Mouse (Mus musculus) limb, embryonic 10.5 days (tissue): ENCODE measurements around the gene Selplg. TPM values are rescaled to one million over a fixed set of nuclear protein-coding genes. Genes with fewer than 3 reads are reported as not detected.
"Not testable (repeated sequence)": the region's sequence is repeated elsewhere in the genome, so short reads cannot be mapped to it uniquely, and the experiment has no call there.

ENCODE experiments used
- DNase-seq: peaks from one replicate; pipeline ENCODE4 v3.0.0-alpha.2; 2017; ENCODE audit warnings: low spot score
- H3K27ac ChIP-seq: fragments of 300-500 bp; sonication (generic); 2 replicates; pipeline ENCODE4 v1.5.1; 2016; ENCODE audit warnings: mild to moderate bottlenecking
- H3K27me3 ChIP-seq: fragments of 300-500 bp; sonication (generic); 2 replicates; pipeline ENCODE4 v1.6.1; 2016; ENCODE audit warnings: low read depth, mild to moderate bottlenecking; ENCODE audit not compliant: poor library complexity, severe bottlenecking
- H3K36me3 ChIP-seq: fragments of 300-500 bp; sonication (generic); 2 replicates; pipeline ENCODE4 v1.6.1; 2016; ENCODE audit warnings: mild to moderate bottlenecking, moderate library complexity
- H3K4me1 ChIP-seq: fragments of 300-500 bp; sonication (generic); 2 replicates; pipeline ENCODE4 v1.6.1; 2016
- H3K4me3 ChIP-seq: fragments of 300-500 bp; sonication (generic); 2 replicates; pipeline ENCODE4 v1.5.1; 2016; ENCODE audit warnings: mild to moderate bottlenecking, moderate library complexity
- H3K9me3 ChIP-seq: fragments of 300-500 bp; sonication (generic); replicated peaks from 2 replicates; pipeline ENCODE4 v1.6.1; 2016; ENCODE audit warnings: mild to moderate bottlenecking
- WGBS: fragments of 180-500 bp; shearing (Covaris S2); methylation state at CpG from one replicate; pipeline ENCODE4 v1.1.7; 2016; 5-methylcytosine and 5-hydroxymethylcytosine counted together
- polyA plus RNA-seq: library from polyadenylated mRNA; unstranded; fragments of >200 nt; fragmentation: Nextera tagmentation; extraction: Ambion mirVana; gene quantifications from 2 replicates; pipeline ENCODE4 v1.2.1, GENCODE M21; 2016

Selplg gene
- polyA plus RNA-seq, 1 experiment from 2014 or later, result 0.80 TPM

GRCm38 (mm10) chr5:113812638-113813037 is 19.8 kb downstream of the Selplg start:
- H3K27me3 ChIP-seq, result peaks cover 12% of the 10 kb centered on the region; the same call in 1 of the 2 replicates
- no peak overlapping the region for H3K4me3 ChIP-seq
- no peaks in the 10 kb centered on the region for H3K36me3 ChIP-seq
- 89% methylated on average over 2 of the region's 2 CpGs for WGBS
- H3K27ac ChIP-seq, result no peak overlapping the region
- no peak for DNase-seq
- H3K4me1 ChIP-seq, result peaks cover 34% of the 10 kb centered on the region
- no peaks in the 10 kb centered on the region for H3K9me3 ChIP-seq

- not testable (repeated sequence) for H3K27ac ChIP-seq, H3K9me3 ChIP-seq, H3K4me3 ChIP-seq, DNase-seq, H3K36me3 ChIP-seq
- WGBS, result 23% methylated on average over 11 of the region's 12 CpGs
- H3K4me1 ChIP-seq, result peaks cover 41% of the 10 kb centered on the region
- H3K27me3 ChIP-seq, result peaks cover 12% of the 10 kb centered on the region; the same call in 1 of the 2 replicates
These were observed 20.5 kb downstream of the Selplg start for GRCm38 (mm10) chr5:113811824-113812420.

- peaks cover 53% of the 10 kb centered on the region for H3K4me1 ChIP-seq
- WGBS, result 93% methylated on average over 4 of the region's 4 CpGs
- no peak overlapping the region for H3K4me3 ChIP-seq
- no peaks in the 10 kb centered on the region for H3K36me3 ChIP-seq
- H3K9me3 ChIP-seq, result no peaks in the 10 kb centered on the region
- H3K27me3 ChIP-seq, result peaks cover 10% of the 10 kb centered on the region; the same call in 1 of the 2 replicates
- DNase-seq, result no peak
- H3K27ac ChIP-seq, result 0 out of 2 replicates have a peak overlapping the region, but pooled peaks have one; percentile 7
These were observed 22.3 kb downstream of the Selplg start for GRCm38 (mm10) chr5:113810111-113810510.

GRCm38 (mm10) chr5:113808177-113808576 is 24.3 kb downstream of the Selplg start:
- WGBS, result 12% methylated on average over 2 of the region's 2 CpGs
- peaks cover 60% of the 10 kb centered on the region for H3K4me1 ChIP-seq
- peak overlapping the region; percentile 85 for H3K27ac ChIP-seq
- DNase-seq, result peak; percentile 81
- H3K36me3 ChIP-seq, result no peaks in the 10 kb centered on the region
- peak overlapping the region; percentile 30 for H3K4me3 ChIP-seq
- no peaks in the 10 kb centered on the region for H3K9me3 ChIP-seq
- no peaks in the 10 kb centered on the region for H3K27me3 ChIP-seq

- H3K27me3 ChIP-seq, result no peaks in the 10 kb centered on the region
- 15% methylated on average over 9 of the region's 9 CpGs for WGBS
- peak overlapping the region; percentile 30 for H3K4me3 ChIP-seq
- peak overlapping the region; percentile 85 for H3K27ac ChIP-seq
- no peaks in the 10 kb centered on the region for H3K9me3 ChIP-seq
- peak; percentile 62 for DNase-seq
- H3K36me3 ChIP-seq, result no peaks in the 10 kb centered on the region
- H3K4me1 ChIP-seq, result peaks cover 64% of the 10 kb centered on the region
These were observed 24.7 kb downstream of the Selplg start for GRCm38 (mm10) chr5:113807712-113808111.

GRCm38 (mm10) chr5:113806414-113806813 is 26.0 kb downstream of the Selplg start:
- Histone ChIP-seq H3K4me3 (peak overlapping the region; percentile 21; the same call in 1 of the 2 replicates), H3K36me3 (no peaks in the 10 kb centered on the region), H3K4me1 (peaks cover 71% of the 10 kb centered on the region), H3K27me3 (no peaks in the 10 kb centered on the region), H3K27ac (peak overlapping the region; percentile 85), H3K9me3 (no peaks in the 10 kb centered on the region)
- peak; percentile 57 for DNase-seq
- 14% methylated on average over 10 of the region's 10 CpGs for WGBS

- Histone ChIP-seq H3K9me3 (no peaks in the 10 kb centered on the region), H3K36me3 (no peaks in the 10 kb centered on the region), H3K4me3 (no peak overlapping the region), H3K27me3 (no peaks in the 10 kb centered on the region), H3K4me1 (peaks cover 78% of the 10 kb centered on the region), H3K27ac (peak overlapping the region; percentile 85)
- 90% methylated on average over 9 of the region's 9 CpGs for WGBS
- DNase-seq, result no peak
These were observed 27.1 kb downstream of the Selplg start for GRCm38 (mm10) chr5:113805301-113805700.

GRCm38 (mm10) chr5:113804395-113804966 is 28.0 kb downstream of the Selplg start:
- DNase-seq, result no peak
- 51% methylated on average over 7 of the region's 7 CpGs for WGBS
- H3K4me1 ChIP-seq, result peaks cover 82% of the 10 kb centered on the region
- no peaks in the 10 kb centered on the region for H3K27me3 ChIP-seq
- no peak overlapping the region for H3K4me3 ChIP-seq
- peak overlapping the region; percentile 76 for H3K27ac ChIP-seq
- H3K9me3 ChIP-seq, result no peaks in the 10 kb centered on the region
- H3K36me3 ChIP-seq, result no peaks in the 10 kb centered on the region

GRCm38 (mm10) chr5:113800280-113800679 is 32.2 kb downstream of the Selplg start, which contains the start of gene Tmem119:
Gene Tmem119, minus strand, starts transcription at chr5:113800516.
- Histone ChIP-seq H3K4me1 (peaks cover 84% of the 10 kb centered on the region), H3K9me3 (no peaks in the 10 kb centered on the region), H3K4me3 (peak within 1 kb of the TSS; percentile 73), H3K36me3 (peaks cover 9% of the 10 kb centered on the region), H3K27me3 (no peaks in the 10 kb centered on the region), H3K27ac (peak within 1 kb of the TSS; percentile 94)
- 0% methylated on average over 11 of the region's 11 CpGs for WGBS
- DNase-seq, result peak; percentile 91

GRCm38 (mm10) chr5:113799691-113800090 is 32.8 kb downstream of the Selplg start:
- Histone ChIP-seq H3K27me3 (no peaks in the 10 kb centered on the region), H3K27ac (peak overlapping the region; percentile 94), H3K9me3 (no peaks in the 10 kb centered on the region), H3K36me3 (peaks cover 15% of the 10 kb centered on the region), H3K4me1 (peaks cover 85% of the 10 kb centered on the region), H3K4me3 (peak overlapping the region; percentile 73)
- peak; percentile 79 for DNase-seq
- 23% methylated on average over 5 of the region's 5 CpGs for WGBS

- peaks cover 85% of the 10 kb centered on the region for H3K4me1 ChIP-seq
- H3K27me3 ChIP-seq, result no peaks in the 10 kb centered on the region
These were observed 33.9 kb downstream of the Selplg start for GRCm38 (mm10) chr5:113798525-113798924.

GRCm38 (mm10) chr5:113797149-113797882 is 35.1 kb downstream of the Selplg start:
- H3K9me3 ChIP-seq, result no peaks in the 10 kb centered on the region
- peaks cover 86% of the 10 kb centered on the region for H3K4me1 ChIP-seq
- peak overlapping the region; percentile 94 for H3K27ac ChIP-seq
- peak overlapping the region; percentile 73 for H3K4me3 ChIP-seq
- peak; percentile 60 for DNase-seq
- peaks cover 39% of the 10 kb centered on the region for H3K36me3 ChIP-seq
- no peaks in the 10 kb centered on the region for H3K27me3 ChIP-seq
- 5% methylated on average over 19 of the region's 19 CpGs for WGBS

More at GRCm38 (mm10) chr5:113798525-113798924, 33.9 kb downstream of the Selplg start:
- WGBS, result 79% methylated on average over 9 of the region's 9 CpGs
- Histone ChIP-seq H3K9me3 (no peaks in the 10 kb centered on the region), H3K4me3 (peak overlapping the region; percentile 73), H3K27ac (peak overlapping the region; percentile 94), H3K36me3 (peaks cover 27% of the 10 kb centered on the region)
- DNase-seq, result no peak
